Mouse (Mus musculus): Measurements from ENCODE around the gene Pde6h. TPM values are rescaled to one million over a fixed set of nuclear protein-coding genes. Genes with fewer than 3 reads are reported as not detected.
"Not testable (repeated sequence)": the region's sequence is repeated elsewhere in the genome, so short reads cannot be mapped to it uniquely, and the experiment has no call there.

Gene Pde6h
- polyA plus RNA-seq, 1 experiment from 2014 or later: not detected

DNA sequence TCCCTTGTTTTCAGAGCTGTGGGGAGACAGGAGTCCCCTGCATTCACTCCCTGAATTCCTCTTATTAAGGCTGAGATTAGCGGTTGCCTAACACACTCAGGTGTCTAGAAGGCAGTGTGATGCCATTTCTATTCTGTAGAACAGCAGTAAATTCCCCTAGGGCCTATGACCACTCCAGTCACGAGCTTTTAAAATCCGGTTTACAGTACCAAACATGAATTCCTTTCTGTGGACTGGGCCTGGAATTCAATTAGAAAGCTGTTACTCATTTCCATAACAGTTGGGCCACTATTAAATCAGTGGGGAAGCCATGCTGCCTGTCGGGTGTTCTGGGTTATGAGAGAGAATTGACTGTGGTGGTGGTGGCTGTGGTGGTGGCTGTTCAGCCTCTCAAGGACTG, 24.1 kb downstream of the Pde6h start:
- Histone ChIP-seq H3K4me2 (no peak overlapping the region), H3K9ac (no peak overlapping the region), H3K4me1 (peaks cover 10% of the 10 kb centered on the region), H3K27me3 (no peaks in the 10 kb centered on the region), H3K27ac (no peak overlapping the region), H3K36me3 (ENCODE audit: poor library complexity, severe bottlenecking) (no peaks in the 10 kb centered on the region), H3K9me3 (replicated peaks) (no peaks in the 10 kb centered on the region), H3K4me3 (no peak overlapping the region)
- WGBS: 34% methylated on average over 4 of the region's 4 CpGs
- no peak for ATAC-seq

DNA sequence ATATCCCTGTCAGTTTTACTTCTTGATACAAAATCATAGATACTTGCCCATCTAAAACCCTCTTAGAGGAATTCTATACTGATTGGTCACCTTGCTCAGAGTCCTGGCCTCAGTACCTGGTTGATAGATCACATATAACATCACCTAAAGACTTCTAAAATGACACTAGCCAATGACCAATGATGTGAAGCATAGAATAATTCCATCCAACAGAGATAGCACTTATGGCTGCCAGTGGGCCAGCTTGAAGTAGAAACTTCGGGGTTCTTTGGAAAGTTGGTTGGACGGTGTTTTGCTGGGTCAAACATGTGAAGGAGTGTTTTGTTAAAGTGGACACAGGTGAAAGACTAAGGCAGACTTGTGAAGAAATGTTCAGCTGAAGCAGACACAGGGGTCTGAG, 26.5 kb downstream of the Pde6h start:
- no peaks in the 10 kb centered on the region for H3K9me3 ChIP-seq (replicated peaks)
- 94% methylated on average over 2 of the region's 2 CpGs for WGBS
- peaks cover 10% of the 10 kb centered on the region for H3K4me1 ChIP-seq
- H3K27ac ChIP-seq: no peak overlapping the region
- no peak overlapping the region for H3K9ac ChIP-seq
- no peaks in the 10 kb centered on the region for H3K36me3 ChIP-seq (ENCODE audit: poor library complexity, severe bottlenecking)
- no peak overlapping the region for H3K4me2 ChIP-seq
- ATAC-seq: no peak
- H3K4me3 ChIP-seq: no peak overlapping the region
- no peaks in the 10 kb centered on the region for H3K27me3 ChIP-seq

DNA sequence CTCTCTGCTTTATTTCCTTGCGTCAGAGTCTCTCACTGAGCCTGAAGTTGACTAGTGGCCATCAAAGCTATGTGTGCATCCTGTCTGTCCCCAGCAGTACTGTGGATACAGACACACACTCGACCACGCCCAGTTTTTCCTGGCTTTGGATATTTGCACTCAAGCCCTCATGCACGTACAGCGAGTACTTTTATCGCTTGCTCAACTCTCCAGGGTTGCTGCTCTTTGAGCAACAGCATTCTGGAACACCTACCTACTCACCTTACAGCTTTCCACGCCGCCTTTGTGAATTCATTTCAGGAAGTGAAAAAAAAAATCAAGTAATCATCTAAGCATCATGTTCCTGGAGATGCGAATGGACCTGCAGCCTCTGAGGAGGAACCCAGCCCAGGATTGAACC, 29.3 kb downstream of the Pde6h start:
- Histone ChIP-seq H3K4me3 (no peak overlapping the region), H3K27me3 (no peaks in the 10 kb centered on the region), H3K4me1 (peaks cover 2% of the 10 kb centered on the region), H3K9me3 (replicated peaks) (no peaks in the 10 kb centered on the region), H3K27ac (no peak overlapping the region), H3K36me3 (ENCODE audit: poor library complexity, severe bottlenecking) (no peaks in the 10 kb centered on the region), H3K4me2 (no peak overlapping the region), H3K9ac (no peak overlapping the region)
- WGBS: 87% methylated on average over 9 of the region's 9 CpGs
- ATAC-seq: no peak

DNA sequence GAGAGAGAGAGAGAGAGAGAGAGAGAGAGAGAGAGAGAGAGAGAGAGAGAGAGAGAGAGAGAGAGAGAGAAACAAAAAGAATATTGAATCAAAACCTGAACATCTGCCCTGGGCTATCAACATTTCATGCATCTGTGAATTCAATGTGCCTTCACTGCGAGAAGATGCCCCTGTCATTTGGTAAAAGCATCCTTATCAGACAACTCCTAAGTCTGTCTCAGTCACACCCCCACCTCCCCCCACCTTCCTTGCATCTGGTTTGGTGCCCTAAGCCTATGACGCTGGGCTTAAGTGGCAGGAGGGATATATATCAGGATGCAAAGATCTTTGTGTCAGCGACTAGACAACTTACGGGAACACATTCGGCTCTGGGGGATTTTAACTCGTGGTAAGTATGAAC, 30.6 kb downstream of the Pde6h start:
- H3K9ac ChIP-seq: no peak overlapping the region
- H3K27ac ChIP-seq: no peak overlapping the region
- WGBS: 86% methylated on average over 6 of the region's 6 CpGs
- H3K9me3 ChIP-seq (replicated peaks): no peaks in the 10 kb centered on the region
- no peak overlapping the region for H3K4me2 ChIP-seq
- H3K4me1 ChIP-seq: no peaks in the 10 kb centered on the region
- H3K27me3 ChIP-seq: no peaks in the 10 kb centered on the region
- ATAC-seq: no peak
- H3K36me3 ChIP-seq (ENCODE audit: poor library complexity, severe bottlenecking): no peaks in the 10 kb centered on the region
- H3K4me3 ChIP-seq: no peak overlapping the region

DNA sequence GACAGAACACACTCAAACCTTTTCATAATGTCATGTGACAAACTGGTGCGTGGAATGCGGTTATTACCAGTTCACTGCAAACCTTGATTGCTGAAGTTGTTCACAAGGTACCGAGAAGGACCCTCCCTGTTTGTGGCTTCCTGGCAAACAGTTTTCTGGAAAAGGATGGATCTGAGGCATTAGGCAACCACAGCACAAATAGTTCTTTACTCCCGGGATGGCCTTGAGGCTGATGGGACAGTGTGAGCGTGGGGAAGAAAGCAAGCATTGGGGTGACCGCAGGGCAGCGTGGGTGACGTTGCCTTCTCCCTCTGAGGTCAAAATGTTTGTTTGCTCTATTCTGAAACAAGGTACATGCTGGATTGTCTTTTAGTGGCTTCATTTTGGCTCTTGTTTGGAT, 31.1 kb downstream of the Pde6h start:
- 90% methylated on average over 8 of the region's 8 CpGs for WGBS
- H3K9me3 ChIP-seq (replicated peaks): no peaks in the 10 kb centered on the region
- H3K4me2 ChIP-seq: no peak overlapping the region
- no peaks in the 10 kb centered on the region for H3K27me3 ChIP-seq
- H3K4me1 ChIP-seq: no peaks in the 10 kb centered on the region
- H3K4me3 ChIP-seq: no peak overlapping the region
- no peak overlapping the region for H3K27ac ChIP-seq
- H3K36me3 ChIP-seq (ENCODE audit: poor library complexity, severe bottlenecking): no peaks in the 10 kb centered on the region
- no peak for ATAC-seq
- no peak overlapping the region for H3K9ac ChIP-seq

DNA sequence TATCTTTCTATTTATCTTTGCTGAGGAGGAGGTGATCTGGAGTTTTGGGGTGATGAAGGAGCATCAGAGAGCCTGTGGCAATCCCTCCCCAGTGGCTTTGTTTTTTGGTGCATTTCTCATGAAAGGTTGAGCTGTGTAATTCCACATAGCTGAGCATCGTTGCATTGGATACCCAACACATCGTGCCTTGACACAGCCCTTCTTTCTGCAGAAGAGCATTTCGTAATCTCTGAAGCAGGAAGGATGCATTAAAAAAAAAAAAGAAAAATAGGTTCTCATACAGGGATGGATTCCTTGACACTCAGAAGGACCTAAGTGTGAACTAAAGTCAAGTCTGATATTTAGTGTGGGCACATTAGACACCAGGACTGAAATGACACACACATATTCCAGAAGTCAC, 31.6 kb downstream of the Pde6h start:
- Histone ChIP-seq H3K4me1 (no peaks in the 10 kb centered on the region), H3K4me3 (no peak overlapping the region), H3K9ac (no peak overlapping the region), H3K4me2 (no peak overlapping the region), H3K27ac (no peak overlapping the region), H3K9me3 (replicated peaks) (no peaks in the 10 kb centered on the region), H3K36me3 (ENCODE audit: poor library complexity, severe bottlenecking) (no peaks in the 10 kb centered on the region), H3K27me3 (no peaks in the 10 kb centered on the region)
- ATAC-seq: no peak
- WGBS: 85% methylated on average over 3 of the region's 3 CpGs

DNA sequence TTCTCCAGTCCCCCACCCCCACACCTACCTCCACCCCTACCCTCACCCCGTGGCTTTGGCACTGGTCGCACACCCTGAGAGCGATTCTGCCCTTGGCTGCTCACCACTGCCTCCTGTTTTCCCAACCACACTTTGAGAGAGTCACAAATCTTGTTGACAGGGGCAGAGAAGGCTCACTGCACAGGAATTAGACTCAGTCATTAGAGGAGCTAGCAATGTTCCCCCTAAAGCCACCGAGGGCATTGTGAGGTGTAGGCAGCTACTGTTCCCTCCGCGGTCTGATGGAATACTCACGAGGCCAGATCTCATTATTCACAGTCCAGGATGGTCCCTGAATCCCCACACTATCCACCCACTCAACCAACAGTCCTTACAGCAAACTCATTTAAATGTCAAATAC, 33.4 kb downstream of the Pde6h start:
- no peak overlapping the region for H3K9ac ChIP-seq
- H3K4me2 ChIP-seq: no peak overlapping the region
- no peak overlapping the region for H3K27ac ChIP-seq
- no peak overlapping the region for H3K4me3 ChIP-seq
- H3K9me3 ChIP-seq (replicated peaks): no peaks in the 10 kb centered on the region
- no peaks in the 10 kb centered on the region for H3K27me3 ChIP-seq
- ATAC-seq: no peak
- H3K36me3 ChIP-seq (ENCODE audit: poor library complexity, severe bottlenecking): no peaks in the 10 kb centered on the region
- no peaks in the 10 kb centered on the region for H3K4me1 ChIP-seq
- WGBS: 72% methylated on average over 7 of the region's 7 CpGs

DNA sequence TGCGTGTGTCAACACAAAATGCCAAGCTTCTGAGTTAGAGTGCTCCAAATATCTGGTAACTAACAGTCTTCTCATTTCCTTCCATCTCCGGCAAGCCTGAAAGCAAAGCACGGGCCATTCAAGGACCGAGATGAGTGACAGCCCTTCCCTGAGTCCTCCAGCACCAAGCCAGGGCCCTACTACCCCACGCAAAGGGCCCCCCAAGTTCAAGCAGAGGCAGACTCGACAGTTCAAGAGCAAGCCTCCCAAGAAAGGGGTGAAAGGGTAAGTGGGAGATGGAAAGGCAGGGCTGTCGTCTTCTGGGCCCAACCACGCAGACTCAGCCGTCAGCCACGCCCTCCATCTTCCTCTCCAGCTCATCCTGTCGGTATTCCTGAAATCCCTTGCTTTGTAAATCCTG, 35.5 kb downstream of the Pde6h start:
- WGBS: 73% methylated on average over 11 of the region's 11 CpGs
- no peaks in the 10 kb centered on the region for H3K36me3 ChIP-seq (ENCODE audit: poor library complexity, severe bottlenecking)
- no peak overlapping the region for H3K4me2 ChIP-seq
- no peaks in the 10 kb centered on the region for H3K4me1 ChIP-seq
- no peak overlapping the region for H3K27ac ChIP-seq
- H3K27me3 ChIP-seq: no peaks in the 10 kb centered on the region
- H3K9me3 ChIP-seq (replicated peaks): no peaks in the 10 kb centered on the region
- no peak for ATAC-seq
- H3K9ac ChIP-seq: no peak overlapping the region
- no peak overlapping the region for H3K4me3 ChIP-seq

DNA sequence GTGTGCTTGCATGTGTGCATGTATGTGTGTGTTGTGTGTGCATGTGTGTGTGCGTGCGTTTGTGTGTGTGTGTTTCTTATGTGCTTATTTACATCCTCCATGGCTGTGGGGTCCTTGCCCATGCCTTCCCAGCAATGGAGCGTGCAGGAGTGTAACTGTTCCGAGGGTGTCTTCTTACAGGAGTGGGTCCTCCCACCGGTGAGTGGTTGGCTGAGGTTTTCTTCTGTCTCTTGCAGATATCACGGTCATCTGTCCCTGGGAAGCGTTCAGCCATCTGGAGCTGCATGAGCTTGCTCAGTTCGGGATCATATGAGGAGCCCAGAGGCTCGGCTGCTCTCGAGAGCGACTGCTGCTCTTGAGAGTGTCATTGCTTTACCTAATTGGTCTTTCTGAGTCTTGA, 39.3 kb downstream of the Pde6h start:
- no peaks in the 10 kb centered on the region for H3K27me3 ChIP-seq
- WGBS: 90% methylated on average over 11 of the region's 11 CpGs
- no peak overlapping the region for H3K4me2 ChIP-seq
- H3K4me1 ChIP-seq: no peaks in the 10 kb centered on the region
- H3K9ac ChIP-seq: no peak overlapping the region
- ATAC-seq: no peak
- no peak overlapping the region for H3K27ac ChIP-seq
- H3K4me3 ChIP-seq: no peak overlapping the region
- no peaks in the 10 kb centered on the region for H3K9me3 ChIP-seq (replicated peaks)
- H3K36me3 ChIP-seq (ENCODE audit: poor library complexity, severe bottlenecking): no peaks in the 10 kb centered on the region

DNA sequence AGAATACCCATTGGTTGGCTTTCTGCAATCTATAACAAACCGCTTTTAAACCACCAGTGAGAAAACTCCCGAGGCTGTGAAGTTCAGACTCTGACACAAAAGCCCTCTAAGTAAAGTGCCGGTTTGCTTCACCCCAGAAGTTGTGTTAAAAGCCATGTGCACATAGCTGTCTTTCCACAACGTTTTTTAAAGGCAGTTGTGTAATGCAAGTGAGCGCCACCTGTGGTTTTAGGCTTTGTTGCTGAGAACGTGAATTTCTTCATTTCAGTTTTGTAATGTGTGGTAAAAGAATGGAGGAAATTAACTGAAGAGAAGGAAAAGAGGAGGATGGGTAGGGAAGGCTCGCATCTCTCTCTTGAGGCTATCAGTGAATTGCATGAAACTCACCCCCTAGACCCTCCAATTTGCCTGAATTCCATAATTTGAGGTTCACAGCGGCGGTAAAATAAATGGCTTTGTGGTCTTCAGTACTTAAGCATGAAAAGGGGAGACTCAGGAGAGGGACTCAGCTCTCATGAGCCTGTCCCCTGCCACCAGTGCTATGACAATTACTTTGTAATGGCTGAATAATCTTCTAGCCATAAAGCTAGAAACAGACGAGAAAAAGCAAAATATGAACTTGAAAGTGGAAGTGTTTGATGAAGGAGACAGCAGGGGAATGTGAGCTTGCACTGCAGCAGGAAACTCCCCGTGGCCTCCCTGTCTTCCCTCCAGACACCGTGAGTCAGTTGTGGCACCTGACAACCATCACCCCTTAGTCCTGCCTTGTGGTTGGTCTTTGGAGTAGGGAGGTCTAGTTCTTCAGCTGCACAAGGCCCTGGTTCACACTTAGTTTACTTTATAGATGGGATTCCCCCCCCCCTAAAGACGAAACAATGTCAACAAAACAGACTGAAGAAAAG, 41.2 kb downstream of the Pde6h start:
- WGBS: 57% methylated on average over 13 of the region's 13 CpGs
- ATAC-seq: no peak

DNA sequence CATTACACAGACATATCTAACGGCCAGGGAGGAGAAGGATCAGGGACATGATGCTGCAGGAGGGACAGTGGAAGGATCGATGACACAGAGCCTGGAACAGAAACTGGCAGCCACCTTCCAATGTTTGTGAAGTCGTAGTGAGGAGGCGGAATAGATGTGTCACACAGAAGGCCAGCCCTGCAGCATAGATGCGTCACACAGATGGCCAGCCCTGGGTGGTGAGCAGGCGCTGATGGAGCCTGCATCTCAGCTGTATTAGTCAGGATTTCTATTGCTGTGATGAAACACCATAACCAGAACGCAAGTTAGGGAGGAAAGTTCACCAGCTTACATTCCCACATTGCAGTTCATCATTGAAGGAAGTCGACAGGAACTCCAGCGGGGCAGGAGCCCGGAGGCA, 42.3 kb downstream of the Pde6h start:
- H3K4me3 ChIP-seq: no peak overlapping the region
- no peak overlapping the region for H3K4me2 ChIP-seq
- WGBS: 83% methylated on average over 10 of the region's 10 CpGs
- H3K9ac ChIP-seq: no peak overlapping the region
- no peaks in the 10 kb centered on the region for H3K36me3 ChIP-seq (ENCODE audit: poor library complexity, severe bottlenecking)
- H3K27ac ChIP-seq: no peak overlapping the region
- ATAC-seq: no peak
- no peaks in the 10 kb centered on the region for H3K9me3 ChIP-seq (replicated peaks)
- no peaks in the 10 kb centered on the region for H3K4me1 ChIP-seq
- no peaks in the 10 kb centered on the region for H3K27me3 ChIP-seq

More for the DNA sequence above, 41.2 kb downstream of the Pde6h start:
- Histone ChIP-seq H3K9me3 (replicated peaks) (no peaks in the 10 kb centered on the region), H3K36me3 (ENCODE audit: poor library complexity, severe bottlenecking) (no peaks in the 10 kb centered on the region), H3K27ac (no peak overlapping the region), H3K27me3 (no peaks in the 10 kb centered on the region), H3K4me3 (no peak overlapping the region), H3K9ac (no peak overlapping the region), H3K4me1 (no peaks in the 10 kb centered on the region), H3K4me2 (no peak overlapping the region)

DNA sequence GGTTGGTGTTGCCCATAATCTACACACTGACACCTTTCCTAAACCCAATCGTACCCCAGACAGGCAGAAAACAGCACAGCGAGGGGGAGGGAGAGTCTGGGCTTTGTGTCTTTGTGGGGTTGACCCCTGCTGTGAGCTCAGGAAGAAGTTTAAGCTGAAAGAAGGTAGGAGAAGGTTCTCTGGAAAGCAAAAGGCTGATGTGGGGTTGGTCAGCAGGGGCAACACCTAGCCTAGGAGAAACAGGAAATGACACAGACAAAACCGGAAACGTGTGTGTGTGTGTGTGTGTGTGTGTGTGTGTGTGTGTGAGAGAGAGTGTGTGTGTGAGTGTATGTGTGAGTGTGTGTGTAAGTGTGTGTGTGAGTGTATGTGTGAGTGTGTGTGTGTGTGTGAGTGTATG, 43.8 kb downstream of the Pde6h start:
- Histone ChIP-seq H3K36me3 (ENCODE audit: poor library complexity, severe bottlenecking) (no peaks in the 10 kb centered on the region), H3K27ac (no peak overlapping the region), H3K4me2 (no peak overlapping the region), H3K9me3 (replicated peaks) (no peaks in the 10 kb centered on the region), H3K27me3 (no peaks in the 10 kb centered on the region), H3K9ac (no peak overlapping the region), H3K4me1 (no peaks in the 10 kb centered on the region), H3K4me3 (no peak overlapping the region)
- no peak for ATAC-seq
- WGBS: 58% methylated on average over 4 of the region's 4 CpGs

DNA sequence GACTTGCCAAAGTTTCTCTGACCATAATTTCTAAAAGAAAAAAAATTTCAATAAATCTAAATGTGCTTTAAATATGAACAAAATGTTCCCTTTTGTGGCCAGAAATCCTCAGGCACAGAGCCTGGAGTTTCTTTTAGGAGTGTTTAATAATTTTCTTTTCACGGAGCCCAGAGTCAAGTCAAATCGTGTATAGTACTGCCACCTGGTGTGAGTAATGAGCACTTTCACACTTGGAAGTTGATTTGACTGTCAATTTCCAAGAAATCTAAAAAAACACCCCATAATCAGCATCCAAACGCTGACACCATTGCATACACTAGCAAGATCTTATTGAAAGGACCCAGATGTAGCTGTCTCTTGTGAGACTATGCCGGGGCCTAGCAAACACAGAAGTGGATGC, 45.2 kb downstream of the Pde6h start:
- H3K9me3 ChIP-seq (replicated peaks); H3K9ac ChIP-seq; H3K4me2 ChIP-seq; H3K27ac ChIP-seq; H3K36me3 ChIP-seq (ENCODE audit: poor library complexity, severe bottlenecking); H3K4me3 ChIP-seq; ATAC-seq; H3K27me3 ChIP-seq; H3K4me1 ChIP-seq: not testable (repeated sequence)
- 41% methylated on average over 4 of the region's 4 CpGs for WGBS

Measured in forebrain, embryonic 13.5 days (tissue).